Mouse (Mus musculus) heart, postnatal 0 days (tissue): Measurements from ENCODE around the gene Zfp688. TPM values are rescaled to one million over a fixed set of nuclear protein-coding genes. Genes with fewer than 3 reads are reported as not detected.
A peak's percentile ranks its signal among the peaks of the same experiment; 100 is the strongest.
"Not testable (repeated sequence)": the region's sequence is repeated elsewhere in the genome, so short reads cannot be mapped to it uniquely, and the experiment has no call there.

Experiments
- ATAC-seq: fragments of 200-750 bp; cut with Nextera tagmentation; 2 replicates; pipeline ENCODE4 v1.8.0; 2017; ENCODE audit warnings: low read depth, moderate number of reproducible peaks, moderate library complexity; ENCODE audit not compliant: insufficient read depth
- DNase-seq: peaks from one replicate; pipeline ENCODE4 v3.0.0-alpha.2; 2016; ENCODE audit warnings: low spot score
- H3K27ac ChIP-seq: fragments of 300-500 bp; sonication (generic); 2 replicates; pipeline ENCODE4 v1.5.1; 2014; ENCODE audit warnings: low read depth, mild to moderate bottlenecking
- H3K27me3 ChIP-seq: fragments of 300-500 bp; sonication (generic); 2 replicates; pipeline ENCODE4 v1.6.1; 2014; ENCODE audit warnings: low read length, mixed read lengths; ENCODE audit not compliant: control insufficient read depth, insufficient read depth
- H3K36me3 ChIP-seq: fragments of 300-500 bp; sonication (generic); replicated peaks from 2 replicates; pipeline ENCODE4 v1.6.1; 2014; ENCODE audit warnings: low read length, mixed read lengths; ENCODE audit not compliant: control insufficient read depth, insufficient read depth
- H3K4me1 ChIP-seq: fragments of 300-500 bp; sonication (generic); 2 replicates; pipeline ENCODE4 v1.6.1; 2014; ENCODE audit warnings: antibody characterized with exemption; ENCODE audit not compliant: control insufficient read depth, insufficient read depth
- H3K4me2 ChIP-seq: fragments of 300-500 bp; sonication (generic); 2 replicates; pipeline ENCODE4 v1.6.1; 2014; ENCODE audit warnings: low read depth, mild to moderate bottlenecking, low read length, moderate library complexity
- H3K4me3 ChIP-seq: fragments of 300-500 bp; sonication (generic); 2 replicates; pipeline ENCODE4 v1.5.1; 2014; ENCODE audit warnings: low read depth, low read length
- H3K9ac ChIP-seq: fragments of 300-500 bp; sonication (generic); replicated peaks from 2 replicates; pipeline ENCODE4 v1.6.1; 2014; ENCODE audit warnings: low read depth, low read length, mixed read lengths
- H3K9me3 ChIP-seq: fragments of 300-500 bp; sonication (generic); replicated peaks from 2 replicates; pipeline ENCODE4 v1.6.1; 2016; ENCODE audit warnings: low read length; ENCODE audit not compliant: control insufficient read depth
- CTCF ChIP-seq: IDR thresholded peaks from 2 replicates; pipeline ENCODE4 v1.5.1; 2016; ENCODE audit warnings: antibody characterized with exemption, control low read depth, low read depth
- EP300 ChIP-seq: IDR thresholded peaks from 2 replicates; pipeline ENCODE4 v1.6.1; 2016; ENCODE audit warnings: antibody characterized with exemption, low read depth
- WGBS: fragments of 180-500 bp; shearing (Covaris S2); extraction: QIAGEN DNeasy Blood & Tissue Kit; methylation state at CpG from one replicate; pipeline ENCODE4 v1.1.7; 2014; 5-methylcytosine and 5-hydroxymethylcytosine counted together
- polyA plus RNA-seq: library from polyadenylated mRNA; unstranded; fragments of >200 nt; fragmentation: Nextera tagmentation; extraction: Ambion mirVana; gene quantifications from 2 replicates; pipeline ENCODE4 v1.2.1, GENCODE M21; 2015
- total RNA-seq: library from RNA; depleted of rRNA; stranded (reverse); fragments of >200 nt; gene quantifications from 2 replicates; pipeline ENCODE4 v1.2.3, GENCODE M21; 2014; ENCODE audit warnings: low replicate concordance

Zfp688 gene
- total and polyA plus RNA-seq, 2 experiments from 2014 or later: 8.1 to 11.3 TPM

- H3K36me3 ChIP-seq: peaks cover 18% of the 10 kb centered on the region
- 0 out of 2 replicates have a peak, but pooled peaks cover 5% of the 10 kb centered on the region for H3K4me1 ChIP-seq
- no peak overlapping the region for H3K9ac ChIP-seq
- no peak overlapping the region for H3K4me3 ChIP-seq
- no peak for DNase-seq
- H3K27me3 ChIP-seq: no peaks in the 10 kb centered on the region
- no peak overlapping the region for H3K4me2 ChIP-seq
- no peak overlapping the region for H3K27ac ChIP-seq
- no peak for ATAC-seq
- no peaks in the 10 kb centered on the region for H3K9me3 ChIP-seq
- 91% methylated on average over 3 of the region's 3 CpGs for WGBS
- TF ChIP-seq CTCF (no peak), EP300 (no peak)
Measured at GRCm38 (mm10) chr7:127465191-127465590, 43.3 kb upstream of the Zfp688 start.

- peaks cover 26% of the 10 kb centered on the region for H3K36me3 ChIP-seq
- not testable (repeated sequence) for H3K27ac ChIP-seq, H3K4me2 ChIP-seq, H3K4me1 ChIP-seq, DNase-seq, H3K4me3 ChIP-seq, H3K9me3 ChIP-seq, H3K9ac ChIP-seq, ATAC-seq, H3K27me3 ChIP-seq
- whole genome bisulfite sequencing: 93% methylated on average over 8 of the region's 8 CpGs
Measured at GRCm38 (mm10) chr7:127459311-127459710, 37.4 kb upstream of the Zfp688 start, which contains the start of gene Prr14. TSS of gene Prr14 (plus strand) at chr7:127459611.

- 86% methylated on average over 3 of the region's 3 CpGs for WGBS
Measured at GRCm38 (mm10) chr7:127458371-127459122, 36.7 kb upstream of the Zfp688 start.

GRCm38 (mm10) chr7:127454905-127455304 lies 33.0 kb upstream of the Zfp688 start:
- DNase-seq: no peak
- Histone ChIP-seq H3K9me3 (no peaks in the 10 kb centered on the region), H3K4me2 (no peak overlapping the region), H3K27me3 (no peaks in the 10 kb centered on the region), H3K27ac (no peak overlapping the region), H3K36me3 (peaks cover 17% of the 10 kb centered on the region), H3K4me3 (no peak overlapping the region), H3K9ac (no peak overlapping the region), H3K4me1 (peaks cover 12% of the 10 kb centered on the region)
- no peak for TF ChIP-seq EP300
- no peak for TF ChIP-seq CTCF
- no peak for ATAC-seq
- WGBS: 83% methylated on average over 7 of the region's 7 CpGs

More at GRCm38 (mm10) chr7:127458371-127459122, 36.7 kb upstream of the Zfp688 start:
- ATAC-seq, H3K9ac ChIP-seq, H3K4me1 ChIP-seq, H3K27ac ChIP-seq, H3K9me3 ChIP-seq, DNase-seq, H3K4me3 ChIP-seq, H3K4me2 ChIP-seq, H3K27me3 ChIP-seq: not testable (repeated sequence)
- H3K36me3 ChIP-seq: peaks cover 26% of the 10 kb centered on the region

- DNase-seq (no peak), ATAC-seq (no peak)
- 97% methylated on average over 2 of the region's 2 CpGs for WGBS
- no peak overlapping the region for H3K9ac ChIP-seq
- no peak for TF ChIP-seq CTCF
- no peak for TF ChIP-seq EP300
- H3K27me3 ChIP-seq: no peaks in the 10 kb centered on the region
- peaks cover 17% of the 10 kb centered on the region for H3K36me3 ChIP-seq
- H3K4me2 ChIP-seq: no peak overlapping the region
- peaks cover 19% of the 10 kb centered on the region for H3K4me1 ChIP-seq
- H3K4me3 ChIP-seq: no peak overlapping the region
- H3K27ac ChIP-seq: no peak overlapping the region
- no peaks in the 10 kb centered on the region for H3K9me3 ChIP-seq
Measured at GRCm38 (mm10) chr7:127453056-127453455, 31.2 kb upstream of the Zfp688 start.

- H3K27me3 ChIP-seq: no peaks in the 10 kb centered on the region
- peak overlapping the region; percentile 69 for H3K4me2 ChIP-seq
- no peak for ATAC-seq
- H3K9me3 ChIP-seq: no peaks in the 10 kb centered on the region
- peaks cover 4% of the 10 kb centered on the region; the same call in 1 of the 2 replicates for H3K36me3 ChIP-seq
- no peak overlapping the region for H3K27ac ChIP-seq
- 83% methylated on average over 7 of the region's 7 CpGs for WGBS
- DNase-seq: no peak
- peaks cover 19% of the 10 kb centered on the region for H3K4me1 ChIP-seq
- peak overlapping the region; percentile 72 for H3K4me3 ChIP-seq
- 0 out of 2 replicates have a peak overlapping the region, but pooled peaks have one; percentile 29 for H3K9ac ChIP-seq
- TF ChIP-seq CTCF (no peak), EP300 (no peak)
Measured at GRCm38 (mm10) chr7:127449966-127450365, 28.1 kb upstream of the Zfp688 start.
